Mouse (Mus musculus): ENCODE data around the gene Pcdh15. TPM values are rescaled to one million over a fixed set of nuclear protein-coding genes. Genes with fewer than 3 reads are reported as not detected.

Pcdh15 gene
- polyA plus RNA-seq, 1 experiment from 2014 or later, result 0.70 TPM

- no peak overlapping the region for H3K27ac ChIP-seq (replicated peaks in 1 of 2; ENCODE audit: control insufficient read depth in 1 of 2, insufficient read depth in 1 of 2, low read depth in 2 of 2, low read length in 2 of 2)
- no peaks in the 10 kb centered on the region for H3K9me3 ChIP-seq (ENCODE audit: control insufficient read depth, low read length)
- WGBS, result 55% methylated on average over 6 of the region's 6 CpGs
- H3K4me1 ChIP-seq (ENCODE audit: control insufficient read depth in 2 of 2, insufficient read depth in 2 of 2, low read length in 2 of 2), result no peaks in the 10 kb centered on the region
- no peak overlapping the region for H3K4me2 ChIP-seq (ENCODE audit: low read length)
- H3K4me3 ChIP-seq (ENCODE audit: control insufficient read depth in 1 of 2, insufficient read depth in 1 of 2, low read depth in 1 of 2, low read length in 2 of 2), result no peak overlapping the region
- H3K27me3 ChIP-seq (ENCODE audit: control insufficient read depth, insufficient read depth, low read length), result no peaks in the 10 kb centered on the region
- ATAC-seq (ENCODE audit: insufficient number of reproducible peaks, insufficient read depth, low FRiP score, low read depth), result no peak
- H3K36me3 ChIP-seq (ENCODE audit: control insufficient read depth, insufficient read depth, low read length), result no peaks in the 10 kb centered on the region
- no peak overlapping the region for H3K9ac ChIP-seq (ENCODE audit: low read length)
These were observed 1543.0 kb downstream of the Pcdh15 start for GRCm38 (mm10) chr10:74642125-74642524.

GRCm38 (mm10) chr10:74663171-74663570 lies 1564.0 kb downstream of the Pcdh15 start:
- Histone ChIP-seq H3K4me2 (ENCODE audit: low read length) (no peak overlapping the region), H3K27ac (replicated peaks in 1 of 2; ENCODE audit: control insufficient read depth in 1 of 2, insufficient read depth in 1 of 2, low read depth in 2 of 2, low read length in 2 of 2) (no peak overlapping the region), H3K4me1 (ENCODE audit: control insufficient read depth in 2 of 2, insufficient read depth in 2 of 2, low read length in 2 of 2) (no peaks in the 10 kb centered on the region), H3K27me3 (ENCODE audit: control insufficient read depth, insufficient read depth, low read length) (no peaks in the 10 kb centered on the region), H3K9ac (ENCODE audit: low read length) (no peak overlapping the region), H3K36me3 (ENCODE audit: control insufficient read depth, insufficient read depth, low read length) (no peaks in the 10 kb centered on the region), H3K9me3 (ENCODE audit: control insufficient read depth, low read length) (no peaks in the 10 kb centered on the region), H3K4me3 (ENCODE audit: control insufficient read depth in 1 of 2, insufficient read depth in 1 of 2, low read depth in 1 of 2, low read length in 2 of 2) (no peak overlapping the region)
- no peak for ATAC-seq (ENCODE audit: insufficient number of reproducible peaks, insufficient read depth, low FRiP score, low read depth)
- 69% methylated on average over 1 of the region's 1 CpGs for WGBS

- H3K4me3 ChIP-seq (ENCODE audit: control insufficient read depth in 1 of 2, insufficient read depth in 1 of 2, low read depth in 1 of 2, low read length in 2 of 2), result no peak overlapping the region
- WGBS, result 42% methylated on average over 4 of the region's 4 CpGs
- peak overlapping the region; percentile 60 to 61 for H3K27ac ChIP-seq (replicated peaks in 1 of 2; ENCODE audit: control insufficient read depth in 1 of 2, insufficient read depth in 1 of 2, low read depth in 2 of 2, low read length in 2 of 2)
- H3K9me3 ChIP-seq (ENCODE audit: control insufficient read depth, low read length), result no peaks in the 10 kb centered on the region
- H3K4me1 ChIP-seq (ENCODE audit: control insufficient read depth in 2 of 2, insufficient read depth in 2 of 2, low read length in 2 of 2), result peaks cover 2 to 13% of the 10 kb centered on the region in 2 experiments; a peak in 3 of 4 replicates
- H3K9ac ChIP-seq (ENCODE audit: low read length), result no peak overlapping the region
- H3K27me3 ChIP-seq (ENCODE audit: control insufficient read depth, insufficient read depth, low read length), result no peaks in the 10 kb centered on the region
- H3K4me2 ChIP-seq (ENCODE audit: low read length), result no peak overlapping the region
- no peak for ATAC-seq (ENCODE audit: insufficient number of reproducible peaks, insufficient read depth, low FRiP score, low read depth)
- H3K36me3 ChIP-seq (ENCODE audit: control insufficient read depth, insufficient read depth, low read length), result no peaks in the 10 kb centered on the region
These were observed 1580.9 kb downstream of the Pcdh15 start for GRCm38 (mm10) chr10:74680016-74680491.

GRCm38 (mm10) chr10:74680559-74680958 lies 1581.4 kb downstream of the Pcdh15 start:
- H3K9me3 ChIP-seq (ENCODE audit: control insufficient read depth, low read length), result no peaks in the 10 kb centered on the region
- H3K9ac ChIP-seq (ENCODE audit: low read length), result no peak overlapping the region
- no peak overlapping the region for H3K4me2 ChIP-seq (ENCODE audit: low read length)
- no peak overlapping the region for H3K4me3 ChIP-seq (ENCODE audit: control insufficient read depth in 1 of 2, insufficient read depth in 1 of 2, low read depth in 1 of 2, low read length in 2 of 2)
- peak overlapping the region; percentile 61 to 64 for H3K27ac ChIP-seq (replicated peaks in 1 of 2; ENCODE audit: control insufficient read depth in 1 of 2, insufficient read depth in 1 of 2, low read depth in 2 of 2, low read length in 2 of 2)
- no peaks in the 10 kb centered on the region for H3K36me3 ChIP-seq (ENCODE audit: control insufficient read depth, insufficient read depth, low read length)
- ATAC-seq (ENCODE audit: insufficient number of reproducible peaks, insufficient read depth, low FRiP score, low read depth), result no peak
- no peaks in the 10 kb centered on the region for H3K27me3 ChIP-seq (ENCODE audit: control insufficient read depth, insufficient read depth, low read length)
- WGBS, result 47% methylated on average over 1 of the region's 1 CpGs
- peaks cover 2 to 13% of the 10 kb centered on the region in 2 experiments; a peak in 3 of 4 replicates for H3K4me1 ChIP-seq (ENCODE audit: control insufficient read depth in 2 of 2, insufficient read depth in 2 of 2, low read length in 2 of 2)
